Mouse (Mus musculus): ENCODE data around the gene Eomes.

DNA sequence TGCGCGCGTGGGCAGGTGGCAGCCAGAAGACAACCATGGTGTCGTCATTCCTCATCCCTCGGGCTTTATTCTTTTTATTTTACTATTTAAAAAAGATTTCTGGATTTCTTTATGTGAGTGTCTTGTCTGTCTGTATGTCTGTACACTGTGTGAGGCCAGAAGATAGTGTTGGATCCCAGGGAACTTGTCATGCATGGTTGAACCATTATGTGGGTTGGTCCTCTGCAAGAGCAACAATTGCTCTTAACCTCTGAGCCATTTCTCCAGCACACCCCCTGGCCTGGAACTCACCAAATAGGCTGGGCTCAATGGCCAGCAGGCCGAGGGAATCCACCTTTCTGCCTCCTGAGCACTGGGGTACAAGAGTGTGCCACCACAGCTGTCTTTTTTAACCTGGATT is 29.5 kb downstream of the Eomes start:
- TF ChIP-seq POLR2A (IDR thresholded peaks at IDR 0.05; ENCODE audit: insufficient read depth, low read length) = no peak
- no peak for TF ChIP-seq CTCF (IDR thresholded peaks at IDR 0.05; ENCODE audit: low read depth, low read length)
- no peak for TF ChIP-seq EP300 (IDR thresholded peaks at IDR 0.05; ENCODE audit: insufficient read depth, low read depth, low read length)

Measured in ES-Bruce4 (cell line).